Mouse (Mus musculus) liver (tissue): Measurements from ENCODE around the gene Cacna2d2.

Experiments
- DNase-seq: peaks from one replicate; pipeline ENCODE4 v3.0.0-alpha.2; 2020; ENCODE audit warnings: mixed read lengths

The Cacna2d2 gene

GRCm38 (mm10) chr9:107409449-107409848, 10.0 kb downstream of the Cacna2d2 start:
- DNase-seq, result no peak

- no peak for DNase-seq
These were observed 17.7 kb downstream of the Cacna2d2 start for GRCm38 (mm10) chr9:107417106-107417505.

GRCm38 (mm10) chr9:107419491-107420244, 20.3 kb downstream of the Cacna2d2 start:
- no peak for DNase-seq

- DNase-seq, result no peak
These were observed 21.5 kb downstream of the Cacna2d2 start for GRCm38 (mm10) chr9:107420898-107421297.

GRCm38 (mm10) chr9:107422878-107423277, 23.5 kb downstream of the Cacna2d2 start:
- no peak for DNase-seq

GRCm38 (mm10) chr9:107424485-107425175, 25.2 kb downstream of the Cacna2d2 start:
- DNase-seq, result no peak

- no peak for DNase-seq
These were observed 28.5 kb downstream of the Cacna2d2 start for GRCm38 (mm10) chr9:107427876-107428275.

GRCm38 (mm10) chr9:107428451-107429186, 29.2 kb downstream of the Cacna2d2 start:
- no peak for DNase-seq

GRCm38 (mm10) chr9:107430445-107430844, 31.0 kb downstream of the Cacna2d2 start:
- DNase-seq, result no peak

- DNase-seq, result no peak
These were observed 33.1 kb downstream of the Cacna2d2 start for GRCm38 (mm10) chr9:107432546-107432945.

- DNase-seq, result no peak
These were observed 35.4 kb downstream of the Cacna2d2 start for GRCm38 (mm10) chr9:107434851-107435250.

- DNase-seq, result no peak
These were observed 35.9 kb downstream of the Cacna2d2 start for GRCm38 (mm10) chr9:107435285-107435684.

GRCm38 (mm10) chr9:107442891-107443290, 43.5 kb downstream of the Cacna2d2 start:
- DNase-seq, result no peak

GRCm38 (mm10) chr9:107443324-107443723, 43.9 kb downstream of the Cacna2d2 start:
- no peak for DNase-seq

GRCm38 (mm10) chr9:107445011-107445471, 45.6 kb downstream of the Cacna2d2 start:
- no peak for DNase-seq

GRCm38 (mm10) chr9:107448805-107449517, 49.5 kb downstream of the Cacna2d2 start:
- no peak for DNase-seq

GRCm38 (mm10) chr9:107451400-107451799, 52.0 kb downstream of the Cacna2d2 start:
- DNase-seq, result no peak

GRCm38 (mm10) chr9:107451891-107452521, 52.6 kb downstream of the Cacna2d2 start:
- no peak for DNase-seq

- peak; percentile 25 for DNase-seq
These were observed 53.1 kb downstream of the Cacna2d2 start for GRCm38 (mm10) chr9:107452552-107452951.

- DNase-seq, result peak; percentile 20
These were observed 53.7 kb downstream of the Cacna2d2 start for GRCm38 (mm10) chr9:107453151-107453550.

- no peak for DNase-seq
These were observed 57.3 kb downstream of the Cacna2d2 start for GRCm38 (mm10) chr9:107456667-107457066.

- DNase-seq, result peak; percentile 66
These were observed 63.5 kb downstream of the Cacna2d2 start for GRCm38 (mm10) chr9:107462907-107463306.
